Mouse (Mus musculus): ENCODE data around the gene Serpina3c. TPM values are rescaled to one million over a fixed set of nuclear protein-coding genes. Genes with fewer than 3 reads are reported as not detected.

Gene Serpina3c
- polyA plus RNA-seq, 1 experiment from 2014 or later: not detected

- Histone ChIP-seq H3K27me3 (replicated peaks; ENCODE audit: control insufficient read depth, insufficient read depth, low read length) (no peaks in the 10 kb centered on the region), H3K4me2 (ENCODE audit: low read length) (no peak within 1 kb of the TSS), H3K9me3 (ENCODE audit: control insufficient read depth, low read length) (no peaks in the 10 kb centered on the region), H3K9ac (ENCODE audit: low read length) (no peak within 1 kb of the TSS), H3K27ac (ENCODE audit: low read depth) (no peak within 1 kb of the TSS), H3K36me3 (ENCODE audit: control insufficient read depth, insufficient read depth, low read length) (no peaks in the 10 kb centered on the region), H3K4me3 (ENCODE audit: low read depth, low read length) (no peak within 1 kb of the TSS), H3K4me1 (replicated peaks; ENCODE audit: control insufficient read depth, insufficient read depth, low read length) (no peaks in the 10 kb centered on the region)
- DNase-seq (ENCODE audit: low spot score) (no peak), ATAC-seq (replicated peaks; ENCODE audit: low FRiP score, low TSS enrichment, low read depth) (no peak)
- 86% methylated on average over 6 of the region's 6 CpGs for WGBS
Observed at GRCm38 (mm10) chr12:104100768-104101167, 52.9 kb downstream of the Serpina3c start, which contains the start of gene Serpina5. Serpina5 (plus strand) TSS chr12:104101113.

Other genes with a start within 250 kb of the Serpina3c start
- gene Serpina1c, start 249.0 kb downstream of the Serpina3c start, polyA plus RNA-seq (2014; fragmentation: Nextera tagmentation; extraction: Ambion mirVana): 30.5 and 35.0 TPM in 2 replicates
- 5.3 and 9.2 TPM in 2 replicates for gene Serpina1e, start 194.9 kb downstream of the Serpina3c start, polyA plus RNA-seq (2014; fragmentation: Nextera tagmentation; extraction: Ambion mirVana)
- not detected in 2 replicates for gene Serpina11, start 163.9 kb downstream of the Serpina3c start, polyA plus RNA-seq (2014; fragmentation: Nextera tagmentation; extraction: Ambion mirVana)
- gene Serpina9, start 140.1 kb downstream of the Serpina3c start, polyA plus RNA-seq (2014; fragmentation: Nextera tagmentation; extraction: Ambion mirVana): 0.04 TPM in 1 of 2 replicates, not detected in the other
- gene Serpina12, start 109.4 kb downstream of the Serpina3c start, polyA plus RNA-seq (2014; fragmentation: Nextera tagmentation; extraction: Ambion mirVana): not detected in 2 replicates
- not detected in 2 replicates for gene Serpina5, start 52.8 kb downstream of the Serpina3c start, polyA plus RNA-seq (2014; fragmentation: Nextera tagmentation; extraction: Ambion mirVana)
- gene Serpina3a, start 41.1 kb downstream of the Serpina3c start, polyA plus RNA-seq (2014; fragmentation: Nextera tagmentation; extraction: Ambion mirVana): not detected in 2 replicates
- gene Serpina3b, start 25.9 kb downstream of the Serpina3c start, polyA plus RNA-seq (2014; fragmentation: Nextera tagmentation; extraction: Ambion mirVana): 0.13 TPM in 1 of 2 replicates, not detected in the other
- 0.12 and 0.17 TPM in 2 replicates for gene Serpina3f, start 60.7 kb upstream of the Serpina3c start, polyA plus RNA-seq (2014; fragmentation: Nextera tagmentation; extraction: Ambion mirVana)
- gene Serpina3g, start 82.4 kb upstream of the Serpina3c start, polyA plus RNA-seq (2014; fragmentation: Nextera tagmentation; extraction: Ambion mirVana): 2.2 and 2.7 TPM in 2 replicates
- not detected in 2 replicates for gene Serpina3i, start 109.3 kb upstream of the Serpina3c start, polyA plus RNA-seq (2014; fragmentation: Nextera tagmentation; extraction: Ambion mirVana)
- not detected in 2 replicates for gene Serpina3j, start 160.7 kb upstream of the Serpina3c start, polyA plus RNA-seq (2014; fragmentation: Nextera tagmentation; extraction: Ambion mirVana)
- gene Serpina3k, start 184.6 kb upstream of the Serpina3c start, polyA plus RNA-seq (2014; fragmentation: Nextera tagmentation; extraction: Ambion mirVana): not detected in 2 replicates
- gene Serpina3m, start 184.6 kb upstream of the Serpina3c start, polyA plus RNA-seq (2014; fragmentation: Nextera tagmentation; extraction: Ambion mirVana): not detected in 2 replicates